Mouse (Mus musculus) CD4-positive helper T cell, adult 2 months (primary cell): ENCODE data around the gene Cacna2d4.
"Not testable (repeated sequence)": the region's sequence is repeated elsewhere in the genome, so short reads cannot be mapped to it uniquely, and the experiment has no call there.

Experiments
- DNase-seq: peaks from one replicate; pipeline ENCODE4 v3.0.0-alpha.2; 2012; ENCODE audit warnings: low read depth, missing footprints, low spot score

The Cacna2d4 gene

DNA sequence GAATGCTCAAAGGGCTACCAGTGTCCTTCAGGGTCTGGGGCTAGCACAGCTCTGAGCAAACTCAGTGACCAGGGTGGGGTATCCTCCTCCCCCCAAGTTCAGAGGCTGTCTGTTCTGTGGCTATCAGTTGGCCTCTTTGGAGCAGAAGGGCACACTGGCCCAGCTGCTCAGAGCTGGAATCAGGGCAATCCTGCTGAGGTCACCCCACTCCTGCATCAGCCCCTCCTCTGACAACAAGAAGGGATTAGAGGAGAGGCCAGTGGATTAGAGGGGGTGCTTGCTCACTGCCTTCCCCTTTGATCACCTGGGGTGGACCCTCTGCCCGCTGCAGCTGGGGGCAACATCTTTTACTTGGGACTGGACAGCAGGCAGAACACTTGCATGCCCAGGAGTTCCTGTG is at the start of gene Cacna2d4:
Gene Cacna2d4 (plus strand): TSS at position 286 of the 400 bp plus-strand sequence.
- no peak for DNase-seq

DNA sequence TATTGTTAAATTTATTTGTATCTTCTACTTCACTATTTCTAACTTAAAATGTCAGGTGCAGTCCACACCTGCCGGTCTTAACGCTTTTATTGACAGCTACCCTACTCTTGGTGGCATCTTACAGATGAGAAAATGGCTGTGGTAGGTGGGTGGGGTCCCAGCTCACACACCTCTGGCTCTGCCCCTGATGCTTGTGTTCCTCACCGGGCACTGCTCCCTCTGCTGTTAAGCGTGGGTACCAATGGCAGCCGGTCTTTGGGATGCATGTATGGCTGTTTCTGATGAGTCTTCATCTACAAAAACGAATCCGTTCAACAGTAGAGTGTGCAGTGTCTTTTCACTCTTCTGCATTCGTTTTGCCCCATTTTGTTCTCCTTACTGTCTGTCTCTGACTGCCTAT is 49.7 kb upstream of the Cacna2d4 start:
- DNase-seq: no peak

DNA sequence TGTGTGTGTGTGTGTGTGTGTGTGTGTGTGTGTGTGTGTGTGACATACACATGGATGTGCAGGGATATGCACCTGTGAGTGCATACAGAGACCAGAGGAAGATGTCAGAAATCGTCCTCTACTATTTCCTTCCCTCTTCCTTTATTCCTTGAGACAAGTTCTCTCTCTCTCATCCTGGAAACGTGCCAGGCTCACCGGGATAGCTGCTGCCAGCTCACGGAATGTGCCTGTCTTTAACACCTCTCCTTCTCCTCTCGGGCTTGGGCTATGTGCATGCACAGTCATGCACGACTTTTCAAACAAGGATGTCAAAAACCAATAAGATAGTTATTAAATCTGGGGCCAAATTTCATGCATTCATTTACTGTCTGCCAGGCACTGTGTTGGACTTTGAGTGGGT is 48.7 kb upstream of the Cacna2d4 start:
- DNase-seq: no peak

DNA sequence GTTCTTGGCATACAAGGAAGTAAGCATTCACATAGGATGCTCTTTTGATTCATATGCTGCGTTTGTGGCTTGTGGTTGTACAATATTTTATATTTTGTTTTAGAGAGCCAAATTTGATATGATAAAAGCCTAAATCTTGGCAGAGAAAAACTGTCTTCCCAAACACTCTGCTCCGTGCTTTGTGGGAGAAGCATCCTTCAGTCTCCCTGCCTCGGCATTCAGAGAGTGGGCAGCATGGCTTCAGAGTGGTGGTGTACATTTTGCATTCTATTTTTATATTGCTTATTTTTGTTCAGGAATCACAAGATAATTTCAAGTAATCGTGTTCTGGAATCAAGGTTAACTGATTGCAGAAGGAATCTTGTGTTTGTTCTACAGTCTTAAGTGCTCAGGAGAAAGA is 44.8 kb upstream of the Cacna2d4 start:
- no peak for DNase-seq

DNA sequence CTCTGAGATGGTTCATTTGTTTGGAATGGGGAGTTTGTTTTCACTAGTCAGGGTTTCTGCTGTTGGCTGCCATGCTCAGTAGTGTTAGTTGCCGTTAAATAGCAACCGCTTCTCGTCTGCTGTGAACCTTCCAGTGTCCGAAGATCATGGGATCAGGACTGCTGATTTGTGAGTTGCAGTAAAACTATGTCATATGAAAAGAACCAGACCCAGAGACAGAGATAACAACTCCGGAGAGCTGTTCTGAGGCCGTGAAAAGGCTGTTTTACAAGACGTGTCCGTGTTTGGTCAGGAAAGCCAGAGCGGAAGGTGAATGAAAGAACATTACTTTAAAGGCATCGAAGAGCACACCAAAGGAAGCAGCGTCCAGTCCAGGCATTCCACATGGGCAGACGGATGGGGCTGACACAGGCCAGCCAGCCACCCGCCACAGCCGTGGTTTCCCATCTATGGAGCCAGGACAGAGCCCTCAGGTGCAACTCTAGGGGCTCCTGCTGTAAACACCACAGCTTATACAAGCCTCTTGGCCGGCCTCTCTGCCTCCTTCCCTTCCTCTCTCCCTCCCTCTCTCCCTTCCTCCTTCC is 42.7 kb upstream of the Cacna2d4 start:
- no peak for DNase-seq

DNA sequence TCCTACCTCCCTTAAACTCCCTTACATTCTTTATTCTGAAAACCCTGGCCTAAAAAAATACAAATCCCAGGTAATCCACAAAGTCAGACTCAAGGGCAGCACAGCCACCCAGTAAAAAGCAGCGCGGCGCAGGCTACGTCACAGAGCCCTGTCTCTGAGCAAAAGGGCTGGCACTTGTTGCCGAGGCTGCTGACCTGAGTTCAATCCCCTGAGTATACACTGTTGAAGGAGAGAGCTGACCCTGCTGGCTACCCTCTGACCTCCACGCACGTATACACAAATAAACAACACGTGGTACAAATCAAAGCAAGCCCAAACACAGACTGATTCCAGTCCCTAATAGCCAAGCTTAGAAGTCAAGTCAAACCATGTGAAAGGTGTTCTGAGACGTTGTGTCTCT is 42.2 kb upstream of the Cacna2d4 start:
- DNase-seq: no peak

DNA sequence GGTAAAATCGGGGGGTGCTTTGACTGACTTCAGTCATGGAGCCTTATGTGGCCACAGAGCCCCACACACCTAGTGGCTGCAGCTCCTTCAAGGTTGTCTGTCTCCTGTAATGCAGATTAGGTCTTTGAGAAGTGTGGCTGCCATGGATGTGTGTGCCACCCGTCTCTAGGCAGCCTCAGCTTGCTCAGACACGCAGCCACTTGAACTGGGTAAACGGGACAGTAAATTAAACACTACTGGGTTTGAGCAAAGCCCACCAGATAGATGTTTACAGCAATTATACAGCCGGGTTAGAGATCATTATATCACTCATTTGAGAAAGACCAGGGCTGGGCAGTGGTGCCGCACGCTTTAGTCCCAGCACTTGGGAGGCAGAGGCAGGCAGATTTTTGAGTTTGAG is 41.7 kb upstream of the Cacna2d4 start:
- DNase-seq: no peak

DNA sequence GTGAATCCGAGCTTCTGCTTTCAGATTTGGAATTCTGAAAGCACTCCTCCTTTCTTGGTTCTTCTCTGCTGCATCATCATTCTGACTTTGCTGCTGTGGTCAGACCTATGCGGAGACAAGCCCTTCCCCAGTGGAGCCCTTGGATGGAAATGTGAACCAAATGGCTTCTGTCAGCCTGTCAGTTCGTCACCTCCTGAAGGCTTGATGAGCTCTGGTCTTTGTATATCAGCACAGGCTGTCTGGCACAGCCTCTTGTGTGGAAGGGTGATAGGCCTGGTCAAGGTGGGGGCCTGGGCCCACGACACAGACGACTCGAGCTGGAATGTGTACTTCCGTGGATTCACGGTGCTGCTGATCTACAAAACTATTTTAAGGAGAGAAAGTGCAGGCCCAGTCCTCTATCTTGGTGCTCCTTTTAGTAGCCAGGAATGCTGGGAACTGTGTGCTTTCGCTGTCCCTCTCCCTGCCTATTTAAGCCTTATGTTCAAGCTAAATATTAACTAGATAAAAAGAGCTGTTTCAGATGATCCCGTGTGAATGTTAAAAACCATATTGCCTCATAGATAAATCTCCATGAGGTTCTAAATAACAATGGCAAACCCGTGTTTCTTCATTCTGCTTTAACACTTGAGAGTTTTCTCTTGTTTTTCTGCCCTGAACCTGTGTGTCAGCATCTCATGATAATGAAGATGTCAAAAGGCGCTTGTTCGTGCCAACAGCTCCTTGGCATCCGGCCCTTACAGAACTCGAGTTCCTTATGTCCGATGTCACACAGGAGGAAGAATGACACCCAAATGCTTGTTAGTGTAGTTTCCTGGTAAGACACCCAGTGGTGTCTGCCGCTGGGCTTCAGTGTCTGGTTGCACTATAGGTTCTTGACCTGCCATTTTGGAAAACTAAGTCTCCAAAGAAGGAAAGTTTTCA is 39.7 kb upstream of the Cacna2d4 start, which contains the start of gene Cacna1c:
Gene Cacna1c (minus strand): TSS at position 37 of the 924 bp plus-strand sequence.
- DNase-seq: no peak

DNA sequence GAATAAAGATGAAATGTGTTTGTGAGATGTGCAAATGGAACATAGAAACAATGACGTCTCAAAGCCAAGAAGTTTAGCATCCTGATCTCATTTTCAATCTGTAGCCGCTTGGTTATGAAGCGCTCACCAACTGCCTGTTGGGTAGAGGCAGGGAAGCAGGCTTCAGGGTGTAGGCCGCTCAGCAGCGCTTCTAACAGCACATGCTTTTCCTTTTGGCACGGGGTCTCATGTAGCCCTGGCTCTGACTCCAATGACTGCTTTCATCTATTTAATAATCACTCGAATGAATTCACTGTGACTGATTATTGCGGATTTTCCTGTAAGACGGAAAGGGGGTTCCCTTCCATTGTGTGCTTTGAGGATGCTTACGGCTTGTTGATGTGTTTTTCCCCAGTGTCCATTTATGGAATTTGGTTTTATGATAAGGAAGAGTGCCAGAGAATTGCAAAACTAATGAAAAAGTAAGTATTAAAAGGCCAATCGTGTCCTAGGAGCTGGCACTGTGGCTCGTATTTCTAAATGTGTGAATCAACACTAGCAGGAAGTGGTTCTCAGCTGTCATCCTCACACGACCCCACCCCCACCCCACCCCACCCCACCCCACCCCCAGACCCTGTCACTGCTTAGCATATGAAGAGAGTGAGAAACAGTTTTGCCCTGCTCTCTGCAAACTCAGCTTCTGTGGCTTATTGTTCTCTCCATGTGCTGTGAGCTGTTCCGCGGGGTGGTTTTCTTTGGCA is 37.6 kb upstream of the Cacna2d4 start:
- DNase-seq: no peak

DNA sequence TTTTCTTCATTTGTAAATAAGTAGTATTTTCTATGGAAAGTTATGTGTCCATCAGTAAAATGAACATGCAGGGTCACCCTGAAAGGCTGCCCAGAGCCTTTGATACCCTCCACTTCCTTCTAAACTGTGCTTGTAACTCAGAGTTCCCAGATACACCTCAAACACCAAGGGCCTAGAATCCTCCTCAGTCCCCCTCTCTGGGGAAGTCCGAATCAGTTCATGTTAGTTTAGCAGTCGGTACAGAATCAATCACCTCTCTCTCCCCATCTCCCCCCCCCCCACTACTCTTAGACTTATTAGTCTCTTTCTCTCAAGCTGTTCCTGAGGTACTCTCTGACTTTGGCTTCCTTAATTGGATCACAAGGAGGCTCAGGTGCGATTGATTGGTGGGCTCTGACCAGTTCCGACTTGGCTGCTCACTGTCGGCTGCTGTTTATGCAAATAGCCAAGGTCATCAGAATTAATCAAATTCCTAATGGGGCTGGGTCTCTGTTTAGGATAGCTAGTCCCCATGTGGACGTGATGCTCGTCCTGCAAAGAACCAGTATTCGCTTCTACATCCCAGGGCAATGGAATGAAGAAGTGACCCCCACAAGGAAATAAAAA is 36.9 kb upstream of the Cacna2d4 start:
- no peak for DNase-seq

DNA sequence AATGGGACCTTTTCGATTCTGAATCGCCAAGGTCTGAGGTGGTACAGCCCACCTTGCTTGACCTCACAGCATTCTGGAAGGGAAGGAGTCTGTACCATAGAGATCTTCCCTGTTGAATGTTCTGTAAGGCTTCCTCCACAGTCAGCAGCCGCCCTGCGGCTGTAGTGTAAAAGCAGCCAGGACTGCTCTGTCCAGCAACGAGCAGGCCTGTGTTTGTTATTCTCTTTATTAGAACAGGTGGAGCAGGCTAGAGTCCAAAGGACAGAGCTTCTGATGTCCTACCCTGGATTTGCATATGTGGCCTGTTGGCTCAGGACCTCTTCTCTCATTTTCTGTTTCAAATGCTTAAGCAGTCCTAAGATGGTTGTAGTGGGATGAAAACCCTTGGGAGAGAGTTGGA is 36.0 kb upstream of the Cacna2d4 start:
- DNase-seq: no peak

DNA sequence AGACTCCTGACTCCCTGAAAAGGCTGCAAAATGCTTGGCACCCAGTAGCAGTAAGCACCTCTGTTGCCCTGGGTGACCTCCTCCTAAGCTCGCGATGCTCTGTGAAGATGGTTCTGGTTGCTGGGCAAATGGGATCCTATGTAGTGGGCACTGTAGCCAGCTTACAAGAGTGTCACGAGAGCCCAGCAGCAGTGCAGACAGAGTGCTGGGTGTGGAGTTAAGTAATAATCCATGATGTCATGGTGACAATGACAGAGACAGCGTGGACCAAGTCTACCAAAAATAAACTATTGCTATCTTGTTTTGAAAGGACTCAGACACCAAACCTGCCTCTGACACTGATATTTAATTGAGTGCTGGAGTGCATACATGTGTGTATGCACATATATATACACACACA is 34.8 kb upstream of the Cacna2d4 start:
- no peak for DNase-seq

DNA sequence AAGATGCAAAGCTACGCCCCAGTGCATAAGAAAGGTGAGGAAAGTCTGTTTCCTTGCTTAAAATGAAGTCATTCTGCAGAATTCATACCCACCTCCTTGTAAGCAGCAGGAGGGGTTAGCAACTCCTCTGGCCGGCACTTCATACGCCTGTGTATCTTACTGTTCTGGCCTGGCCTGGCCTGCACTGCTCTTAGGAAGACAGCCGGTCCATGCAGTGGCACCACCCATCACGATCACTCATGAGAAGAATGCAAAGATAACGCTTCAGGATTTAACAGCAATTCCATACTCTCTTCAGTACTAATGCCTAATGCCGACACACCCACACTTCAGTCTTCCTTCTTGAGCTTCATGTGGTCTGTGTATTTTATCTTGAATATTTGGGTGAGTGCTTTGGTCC is 32.0 kb upstream of the Cacna2d4 start:
- DNase-seq: no peak

DNA sequence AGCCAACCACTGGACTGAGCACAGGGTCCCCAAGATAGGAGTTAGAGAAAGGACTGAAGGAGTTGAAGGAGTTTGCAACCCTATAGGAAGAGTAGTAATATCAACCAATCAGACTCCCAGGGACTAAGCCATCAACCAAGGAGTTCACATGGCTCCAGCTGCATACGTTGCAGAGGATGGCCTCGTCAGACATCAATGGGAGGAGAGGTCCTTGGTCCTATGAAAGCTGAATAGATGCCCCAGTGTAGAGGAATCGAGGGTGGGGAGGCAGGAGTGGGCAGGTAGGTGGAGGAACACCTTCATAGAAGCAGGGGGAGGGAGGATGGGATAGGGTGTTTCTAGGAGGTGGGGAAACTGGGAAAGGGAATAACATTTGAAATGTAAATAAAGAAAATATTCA is 31.4 kb upstream of the Cacna2d4 start:
- DNase-seq: no peak

DNA sequence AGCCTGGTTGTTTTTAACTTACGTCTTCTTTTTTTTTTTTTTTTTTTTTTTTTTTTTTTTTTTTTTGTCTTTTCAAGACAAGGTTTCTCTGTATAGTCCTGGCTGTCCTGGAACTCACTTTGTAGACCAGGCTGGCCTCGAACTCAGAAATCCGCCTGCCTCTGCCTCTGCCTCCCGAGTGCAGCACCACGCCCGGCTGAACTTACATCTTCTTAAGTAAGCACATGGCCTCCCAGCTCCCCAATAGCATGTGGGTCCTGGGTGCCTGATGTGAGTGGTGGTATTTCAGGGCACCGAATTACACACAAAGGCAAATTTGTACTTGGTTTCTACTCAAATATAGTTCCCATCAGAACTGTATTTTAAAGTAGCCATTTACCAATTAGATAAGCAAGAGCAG is 30.3 kb upstream of the Cacna2d4 start:
- not testable (repeated sequence) for DNase-seq

DNA sequence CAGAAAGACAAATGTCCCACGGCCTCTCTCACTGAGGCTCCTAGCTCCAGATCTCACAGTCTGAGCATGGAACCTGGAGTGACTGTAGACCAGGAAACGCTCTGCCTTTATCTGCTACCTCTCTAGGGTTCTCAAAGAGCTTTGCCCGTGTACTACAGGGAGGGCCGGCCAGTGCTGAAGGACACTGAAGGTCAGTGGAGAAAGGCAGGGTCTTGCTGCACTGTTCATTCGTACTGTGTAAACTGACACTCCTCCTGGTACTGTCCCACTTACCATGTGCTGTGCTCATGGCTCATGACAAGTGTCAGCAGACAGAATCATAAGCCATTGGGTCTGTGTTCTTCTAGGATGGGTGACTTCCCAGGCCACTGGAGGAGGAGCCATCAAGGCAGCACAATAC is 23.0 kb upstream of the Cacna2d4 start:
- DNase-seq: no peak

DNA sequence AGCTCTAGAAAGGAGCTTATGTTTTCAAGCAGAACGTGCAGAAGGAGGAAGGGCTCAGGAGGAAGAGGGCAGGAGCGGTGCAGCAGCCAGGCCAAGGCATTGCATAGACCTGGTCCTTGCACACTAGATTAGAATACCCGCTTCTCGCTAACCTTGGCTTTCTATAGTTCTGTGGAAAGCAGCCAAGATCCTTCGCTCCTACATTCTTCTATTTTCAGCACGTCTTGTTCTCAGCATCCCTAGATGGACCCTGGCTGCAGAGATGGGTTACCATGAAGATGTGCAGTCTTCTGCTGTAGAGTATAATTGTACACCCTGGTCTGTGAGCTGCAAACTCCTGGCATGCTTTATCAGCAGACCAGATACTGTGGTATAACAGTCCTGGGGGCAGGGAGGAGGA is 22.1 kb upstream of the Cacna2d4 start:
- DNase-seq: no peak

DNA sequence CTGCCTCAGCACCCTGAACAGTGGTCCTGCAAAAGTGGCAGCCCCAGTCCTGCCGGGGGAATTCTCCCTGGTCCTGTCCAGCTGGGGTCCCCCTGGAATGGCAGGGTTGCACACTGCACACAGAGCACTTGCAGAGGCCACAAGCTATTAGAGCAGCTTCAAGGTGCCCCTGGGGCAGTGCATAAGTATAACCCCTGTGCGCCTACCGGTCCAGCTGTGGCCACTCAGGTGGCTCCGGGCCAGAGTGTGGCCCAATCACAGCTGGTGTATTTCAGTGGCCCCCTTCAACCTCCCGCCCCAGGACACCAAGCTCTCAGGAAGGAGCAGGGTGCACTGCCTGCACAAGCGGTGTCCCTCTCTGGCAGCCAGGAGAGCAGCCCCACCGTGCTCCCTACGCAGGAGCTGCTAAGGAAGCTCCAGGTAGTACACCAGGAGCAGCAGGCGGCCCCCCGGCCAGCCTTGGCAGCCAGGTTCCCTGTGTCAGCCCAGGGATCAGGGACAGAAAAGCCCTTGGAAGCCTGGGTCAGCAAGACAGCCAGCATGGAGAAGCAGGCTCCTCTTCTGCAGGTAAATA is 21.2 kb upstream of the Cacna2d4 start:
- no peak for DNase-seq

DNA sequence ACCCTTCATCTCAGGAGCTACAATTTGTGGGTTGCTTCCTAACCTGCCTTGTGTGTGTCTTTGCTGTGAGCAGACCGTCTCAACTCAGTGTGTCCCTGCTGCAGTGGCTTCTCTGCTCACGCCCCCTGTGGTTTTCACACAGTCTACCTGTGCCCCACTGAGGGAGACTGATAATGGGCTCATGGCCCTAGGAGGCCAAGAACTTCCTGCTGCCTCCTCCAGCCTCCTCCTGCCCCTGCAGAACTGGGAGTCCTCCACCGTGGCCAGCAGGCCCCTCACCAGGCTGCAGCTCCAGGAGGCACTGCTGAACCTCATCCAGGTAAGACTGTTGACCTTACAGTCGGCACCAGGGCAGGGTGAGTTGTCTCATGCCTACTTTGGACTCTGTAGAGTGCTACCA is 18.7 kb upstream of the Cacna2d4 start:
- DNase-seq: no peak

DNA sequence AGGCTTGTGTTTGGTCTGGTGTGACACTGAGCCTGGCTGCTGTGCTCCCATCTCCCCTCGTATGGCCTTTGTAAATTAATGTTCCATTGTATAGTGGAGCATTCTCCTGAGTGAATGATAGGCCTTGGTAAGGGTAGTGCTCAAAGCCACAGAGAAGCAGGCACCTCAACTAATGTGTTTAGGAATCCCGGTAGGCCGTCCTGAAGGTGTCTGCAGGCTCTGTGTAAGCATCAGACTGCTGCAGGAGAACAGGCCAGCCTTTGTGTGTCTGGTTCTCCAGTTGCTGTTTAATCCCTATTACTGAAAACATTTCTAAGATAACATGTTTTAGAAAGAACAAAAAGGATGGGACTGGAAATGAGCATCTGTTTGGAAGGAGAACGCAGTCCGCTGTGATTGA is 17.7 kb upstream of the Cacna2d4 start:
- no peak for DNase-seq

DNA sequence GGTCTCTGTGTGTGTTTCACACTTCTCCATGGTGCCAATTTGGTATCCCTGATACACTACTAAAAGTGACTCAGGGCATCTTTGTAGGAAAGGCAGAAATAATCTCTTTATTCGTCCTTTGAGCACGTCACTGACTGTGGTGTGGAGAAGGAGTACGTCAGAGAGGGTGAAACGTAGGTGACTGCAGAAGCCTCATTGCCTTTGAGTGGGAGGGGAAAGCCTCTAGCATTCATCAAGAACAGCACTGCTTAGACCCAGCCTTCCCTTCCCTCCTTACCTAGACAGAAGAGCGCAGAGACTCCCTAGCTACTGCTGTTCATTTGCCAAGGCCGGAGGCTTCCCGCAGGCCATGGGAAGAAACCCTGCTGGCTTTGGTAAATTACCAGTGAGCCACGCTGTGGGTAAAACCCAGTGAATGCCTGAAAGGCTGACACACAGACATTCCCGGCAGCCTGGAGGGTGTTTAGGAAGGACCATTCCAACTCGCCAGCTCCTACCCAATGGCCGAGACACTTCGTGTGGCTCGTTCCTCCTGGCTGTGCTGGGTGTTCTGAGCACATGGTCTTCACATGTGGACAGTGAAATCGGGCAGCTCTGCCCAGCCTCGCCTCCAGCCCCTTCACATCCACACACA is 17.0 kb upstream of the Cacna2d4 start:
- DNase-seq: no peak
